Mouse (Mus musculus) heart, postnatal 0 days (tissue): Measurements from ENCODE around the gene Tmppe. TPM values are rescaled to one million over a fixed set of nuclear protein-coding genes. Genes with fewer than 3 reads are reported as not detected.

Experiments used
- ATAC-seq: fragments of 200-750 bp; cut with Nextera tagmentation; 2 replicates; pipeline ENCODE4 v1.8.0; 2017; ENCODE audit warnings: low read depth, moderate number of reproducible peaks, moderate library complexity; ENCODE audit not compliant: insufficient read depth
- DNase-seq: peaks from one replicate; pipeline ENCODE4 v3.0.0-alpha.2; 2016; ENCODE audit warnings: low spot score
- H3K27ac ChIP-seq: fragments of 300-500 bp; sonication (generic); 2 replicates; pipeline ENCODE4 v1.5.1; 2014; ENCODE audit warnings: low read depth, mild to moderate bottlenecking
- H3K27me3 ChIP-seq: fragments of 300-500 bp; sonication (generic); 2 replicates; pipeline ENCODE4 v1.6.1; 2014; ENCODE audit warnings: low read length, mixed read lengths; ENCODE audit not compliant: control insufficient read depth, insufficient read depth
- H3K36me3 ChIP-seq: fragments of 300-500 bp; sonication (generic); replicated peaks from 2 replicates; pipeline ENCODE4 v1.6.1; 2014; ENCODE audit warnings: low read length, mixed read lengths; ENCODE audit not compliant: control insufficient read depth, insufficient read depth
- H3K4me1 ChIP-seq: fragments of 300-500 bp; sonication (generic); 2 replicates; pipeline ENCODE4 v1.6.1; 2014; ENCODE audit warnings: antibody characterized with exemption; ENCODE audit not compliant: control insufficient read depth, insufficient read depth
- H3K4me2 ChIP-seq: fragments of 300-500 bp; sonication (generic); 2 replicates; pipeline ENCODE4 v1.6.1; 2014; ENCODE audit warnings: low read depth, mild to moderate bottlenecking, low read length, moderate library complexity
- H3K4me3 ChIP-seq: fragments of 300-500 bp; sonication (generic); 2 replicates; pipeline ENCODE4 v1.5.1; 2014; ENCODE audit warnings: low read depth, low read length
- H3K9ac ChIP-seq: fragments of 300-500 bp; sonication (generic); replicated peaks from 2 replicates; pipeline ENCODE4 v1.6.1; 2014; ENCODE audit warnings: low read depth, low read length, mixed read lengths
- H3K9me3 ChIP-seq: fragments of 300-500 bp; sonication (generic); replicated peaks from 2 replicates; pipeline ENCODE4 v1.6.1; 2016; ENCODE audit warnings: low read length; ENCODE audit not compliant: control insufficient read depth
- CTCF ChIP-seq: IDR thresholded peaks from 2 replicates; pipeline ENCODE4 v1.5.1; 2016; ENCODE audit warnings: antibody characterized with exemption, control low read depth, low read depth
- EP300 ChIP-seq: IDR thresholded peaks from 2 replicates; pipeline ENCODE4 v1.6.1; 2016; ENCODE audit warnings: antibody characterized with exemption, low read depth
- WGBS: fragments of 180-500 bp; shearing (Covaris S2); extraction: QIAGEN DNeasy Blood & Tissue Kit; methylation state at CpG from one replicate; pipeline ENCODE4 v1.1.7; 2014; 5-methylcytosine and 5-hydroxymethylcytosine counted together
- polyA plus RNA-seq: library from polyadenylated mRNA; unstranded; fragments of >200 nt; fragmentation: Nextera tagmentation; extraction: Ambion mirVana; gene quantifications from 2 replicates; pipeline ENCODE4 v1.2.1, GENCODE M21; 2015
- total RNA-seq: library from RNA; depleted of rRNA; stranded (reverse); fragments of >200 nt; gene quantifications from 2 replicates; pipeline ENCODE4 v1.2.3, GENCODE M21; 2014; ENCODE audit warnings: low replicate concordance

Tmppe gene
- total and polyA plus RNA-seq, 2 experiments from 2014 or later: 4.5 to 5.4 TPM

DNA sequence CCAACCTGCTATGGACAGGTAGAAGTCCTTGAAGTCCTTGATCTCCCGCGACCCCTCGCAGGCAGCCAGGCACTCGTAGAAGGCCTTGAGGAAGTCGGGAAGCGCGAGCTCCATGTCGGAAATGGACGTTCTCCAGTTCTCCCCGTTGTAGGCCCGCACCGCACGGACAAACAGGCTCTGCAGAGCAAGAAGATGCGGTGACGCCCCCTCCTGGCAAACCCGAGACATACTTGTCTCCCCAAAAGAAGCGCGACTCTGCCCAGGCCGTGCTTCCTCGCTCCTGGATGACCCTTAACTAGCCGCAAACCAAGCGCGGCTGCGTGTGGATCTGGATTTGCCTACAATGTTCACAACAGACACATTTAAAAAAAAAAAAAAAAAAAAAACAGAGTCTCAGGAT, 16.2 kb upstream of the Tmppe start:
- H3K9ac ChIP-seq: no peak overlapping the region
- no peaks in the 10 kb centered on the region for H3K9me3 ChIP-seq
- no peaks in the 10 kb centered on the region for H3K27me3 ChIP-seq
- H3K4me3 ChIP-seq: no peak overlapping the region
- TF ChIP-seq CTCF (no peak), EP300 (no peak)
- peaks cover 10% of the 10 kb centered on the region; the same call in 1 of the 2 replicates for H3K4me1 ChIP-seq
- H3K27ac ChIP-seq: no peak overlapping the region
- no peak for ATAC-seq
- 87% methylated on average over 24 of the region's 24 CpGs for WGBS
- H3K36me3 ChIP-seq: peaks cover 44% of the 10 kb centered on the region
- DNase-seq: no peak
- no peak overlapping the region for H3K4me2 ChIP-seq

DNA sequence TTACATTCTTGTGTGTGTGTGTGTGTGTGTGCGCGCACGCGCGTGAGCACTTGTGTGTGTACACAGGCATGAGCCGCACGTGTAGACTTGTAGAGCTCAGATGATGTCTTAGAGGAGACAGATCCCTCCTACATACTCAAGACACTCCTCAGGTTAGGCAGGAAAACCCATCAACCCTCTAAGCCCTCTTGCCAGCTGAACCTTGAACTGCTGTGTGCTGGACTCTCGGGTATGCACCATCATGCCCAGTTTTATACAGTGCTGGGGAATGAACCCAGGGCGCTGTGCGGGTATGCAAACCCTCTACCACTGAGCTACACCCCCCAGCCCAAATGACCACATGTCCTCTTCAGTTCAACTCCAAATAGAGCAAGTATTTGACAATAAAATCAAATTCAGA, 15.7 kb upstream of the Tmppe start:
- Histone ChIP-seq H3K27ac (no peak overlapping the region), H3K9me3 (no peaks in the 10 kb centered on the region), H3K4me2 (no peak overlapping the region), H3K36me3 (peaks cover 40% of the 10 kb centered on the region), H3K9ac (no peak overlapping the region), H3K27me3 (no peaks in the 10 kb centered on the region), H3K4me3 (no peak overlapping the region), H3K4me1 (peaks cover 10% of the 10 kb centered on the region; the same call in 1 of the 2 replicates)
- ATAC-seq (no peak), DNase-seq (no peak)
- TF ChIP-seq CTCF (no peak), EP300 (no peak)
- 91% methylated on average over 10 of the region's 10 CpGs for WGBS

DNA sequence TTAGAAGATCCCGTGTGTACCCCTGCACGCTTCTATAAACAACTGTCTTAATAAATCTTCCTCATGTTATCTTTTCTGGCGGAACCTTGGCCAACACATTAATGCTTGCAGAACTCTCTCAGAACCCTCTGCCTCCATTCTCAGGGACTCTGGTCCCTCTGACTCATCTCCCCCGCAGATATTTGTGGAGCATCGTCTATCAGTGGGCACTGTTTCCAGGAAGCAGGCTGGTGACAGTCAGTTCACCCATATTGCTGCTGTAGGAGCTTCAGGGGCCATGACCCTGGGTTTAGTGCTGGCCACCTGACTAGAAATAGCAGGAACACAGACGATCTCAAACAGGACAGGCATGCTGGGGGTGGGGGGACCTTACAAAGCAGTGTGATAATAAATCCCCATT, 13.8 kb upstream of the Tmppe start:
- no peak overlapping the region for H3K4me2 ChIP-seq
- WGBS: 52% methylated on average over 6 of the region's 6 CpGs
- ATAC-seq: no peak
- DNase-seq: no peak
- peaks cover 10% of the 10 kb centered on the region; the same call in 1 of the 2 replicates for H3K4me1 ChIP-seq
- no peak overlapping the region for H3K9ac ChIP-seq
- H3K27ac ChIP-seq: no peak overlapping the region
- no peaks in the 10 kb centered on the region for H3K27me3 ChIP-seq
- no peak for TF ChIP-seq CTCF
- TF ChIP-seq EP300: no peak
- no peak overlapping the region for H3K4me3 ChIP-seq
- H3K9me3 ChIP-seq: no peaks in the 10 kb centered on the region
- peaks cover 37% of the 10 kb centered on the region for H3K36me3 ChIP-seq

DNA sequence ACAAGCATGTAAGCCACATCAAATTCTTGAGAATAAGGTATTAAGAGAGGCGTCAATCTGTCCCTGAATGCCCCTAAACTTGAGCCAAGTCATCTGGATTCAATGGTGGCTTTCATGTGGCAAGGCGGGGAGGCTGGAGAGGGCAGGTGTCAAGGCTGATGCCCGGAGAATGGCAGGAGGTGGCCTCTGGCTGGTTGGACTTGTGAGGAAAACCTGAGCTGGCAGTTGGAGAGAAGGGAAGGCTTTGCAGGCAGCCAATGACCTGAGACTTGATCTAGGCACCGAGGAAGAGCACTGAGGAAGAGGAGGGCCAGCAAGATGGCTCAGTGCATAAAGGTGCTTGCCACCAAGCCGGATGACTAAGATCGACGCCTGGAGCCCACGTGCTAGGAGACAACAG, 12.6 kb upstream of the Tmppe start:
- Histone ChIP-seq H3K9me3 (no peaks in the 10 kb centered on the region), H3K36me3 (peaks cover 25% of the 10 kb centered on the region; the same call in 1 of the 2 replicates), H3K4me1 (peaks cover 10% of the 10 kb centered on the region; the same call in 1 of the 2 replicates), H3K4me3 (no peak overlapping the region), H3K9ac (0 out of 2 replicates have a peak overlapping the region, but pooled peaks have one; percentile 8), H3K27ac (peak overlapping the region; percentile 87), H3K4me2 (no peak overlapping the region), H3K27me3 (no peaks in the 10 kb centered on the region)
- ATAC-seq: no peak
- no peak for DNase-seq
- 61% methylated on average over 8 of the region's 8 CpGs for WGBS
- TF ChIP-seq EP300 (no peak), CTCF (no peak)

DNA sequence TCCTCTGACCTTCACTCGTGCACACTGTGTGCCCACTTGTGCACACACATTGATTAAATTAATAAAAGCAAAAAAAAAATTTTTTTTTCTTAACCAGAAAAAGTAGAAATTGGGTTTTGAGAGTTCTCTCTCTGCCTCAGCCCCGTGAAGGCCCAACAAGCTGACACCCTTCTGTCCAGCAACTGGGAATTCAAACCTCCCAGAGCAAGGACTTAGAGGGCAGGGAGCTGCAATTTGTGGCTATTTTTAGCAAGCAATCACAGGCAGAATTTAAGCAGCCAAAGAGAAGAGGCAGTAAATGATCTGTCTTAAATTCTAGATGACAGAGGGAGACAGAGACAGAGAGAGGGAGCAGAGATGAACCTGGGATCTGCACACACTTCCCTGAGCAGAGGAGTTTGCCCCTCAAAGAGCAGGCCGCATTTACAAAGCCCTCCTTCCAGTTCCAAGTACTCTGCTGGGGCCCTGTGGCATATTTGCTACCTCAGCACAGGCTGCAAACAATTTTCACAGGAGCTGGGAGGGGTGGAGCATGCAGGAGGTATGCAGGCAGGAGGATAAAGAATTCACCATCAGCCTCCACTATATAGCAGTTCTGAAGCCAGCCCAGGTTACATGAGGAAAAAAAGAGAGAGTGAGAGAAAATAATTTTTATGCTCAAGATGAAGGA, 12.1 kb upstream of the Tmppe start:
- TF ChIP-seq CTCF: no peak
- no peak for TF ChIP-seq EP300
- H3K9ac ChIP-seq: 0 out of 2 replicates have a peak overlapping the region, but pooled peaks have one; percentile 8
- peak; percentile 34 for DNase-seq
- peaks cover 20% of the 10 kb centered on the region; the same call in 1 of the 2 replicates for H3K36me3 ChIP-seq
- peaks cover 10% of the 10 kb centered on the region; the same call in 1 of the 2 replicates for H3K4me1 ChIP-seq
- ATAC-seq: no peak; the same call in 1 of the 2 replicates
- 41% methylated on average over 3 of the region's 3 CpGs for WGBS
- no peak overlapping the region for H3K4me2 ChIP-seq
- no peak overlapping the region for H3K4me3 ChIP-seq
- no peaks in the 10 kb centered on the region for H3K27me3 ChIP-seq
- no peaks in the 10 kb centered on the region for H3K9me3 ChIP-seq
- peak overlapping the region; percentile 87 for H3K27ac ChIP-seq
